Mouse (Mus musculus): Measurements from ENCODE around the gene Olfr523.
"Not testable (repeated sequence)": the region's sequence is repeated elsewhere in the genome, so short reads cannot be mapped to it uniquely, and the experiment has no call there.

Gene Olfr523

DNA sequence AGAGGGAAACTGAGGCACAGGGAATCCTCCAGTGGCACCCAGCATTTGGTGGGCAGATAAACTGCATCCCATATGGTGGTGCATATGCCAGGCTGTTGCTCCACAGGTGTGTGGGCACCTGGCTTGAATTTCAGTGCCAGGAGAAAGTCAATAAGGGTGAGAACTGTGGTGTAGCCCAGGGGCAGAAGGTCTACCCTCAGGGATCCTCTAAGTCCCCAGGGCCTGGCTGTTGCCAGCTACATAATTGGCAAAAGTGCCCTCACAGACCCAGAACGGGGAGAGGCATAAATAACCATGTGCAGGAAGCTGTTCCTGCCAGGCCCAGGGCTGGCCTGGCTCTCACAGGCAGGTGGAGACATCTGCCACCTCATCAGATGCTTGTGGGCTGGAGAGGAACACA is at the start of gene Olfr523:
Gene Olfr523 (plus strand): TSS at position 282 of the 400 bp plus-strand sequence.
- DNase-seq: no peak

DNA sequence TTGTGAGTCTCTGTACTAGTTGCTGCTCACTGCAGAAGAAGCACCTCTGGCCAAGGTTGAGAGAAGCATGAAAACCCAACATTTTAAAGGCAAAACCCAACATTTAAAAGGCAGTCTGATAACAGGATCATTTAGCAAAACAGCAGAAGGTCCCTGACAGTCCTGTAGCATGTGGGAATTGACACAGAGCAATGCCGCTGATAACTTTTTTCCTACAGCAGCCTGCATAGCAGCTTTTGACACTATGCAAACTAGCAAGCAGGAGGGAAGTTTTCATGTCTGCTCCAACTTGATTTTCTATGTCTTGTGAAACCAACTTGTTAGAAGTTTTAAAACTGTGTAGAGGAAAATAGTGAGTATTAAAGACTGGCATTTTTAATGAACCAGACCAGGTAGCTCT is 48.6 kb upstream of the Olfr523 start:
- DNase-seq: no peak

DNA sequence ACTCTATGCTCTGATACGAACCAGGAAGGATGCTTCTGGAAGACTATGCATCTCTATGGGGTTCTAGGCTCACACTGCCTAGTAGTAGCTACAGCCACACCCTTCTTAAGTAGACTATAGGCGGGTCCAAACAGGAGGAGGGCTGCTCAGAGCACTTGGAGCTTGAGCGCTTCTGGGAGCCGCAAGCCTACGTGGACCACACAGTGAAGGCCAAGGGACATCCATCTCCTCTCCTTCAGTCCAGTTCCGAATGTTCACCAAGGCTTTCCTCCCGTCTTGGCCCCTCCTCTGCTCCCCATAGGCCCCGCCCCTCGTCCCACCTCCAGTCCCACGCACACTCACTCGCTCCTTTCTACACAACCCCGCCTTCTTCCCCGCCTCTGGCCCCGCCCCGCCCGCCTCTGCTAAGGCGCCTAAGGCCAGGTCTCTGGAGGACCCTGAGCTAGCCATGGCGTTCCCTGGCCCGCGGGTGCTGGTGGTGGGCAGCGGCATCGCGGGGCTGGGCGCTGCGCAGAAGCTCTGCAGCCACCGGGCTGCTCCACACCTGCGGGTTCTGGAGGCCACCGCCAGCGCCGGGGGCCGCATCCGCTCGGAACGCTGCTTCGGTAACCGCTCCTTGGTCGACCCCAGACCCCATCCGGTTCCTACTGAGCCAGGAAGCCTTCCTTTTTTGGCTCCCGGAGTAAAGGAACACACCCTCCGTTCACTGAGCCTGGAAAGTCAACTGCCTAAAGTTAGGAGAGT is 47.6 kb upstream of the Olfr523 start:
- DNase-seq: peak; percentile 95 to 96

DNA sequence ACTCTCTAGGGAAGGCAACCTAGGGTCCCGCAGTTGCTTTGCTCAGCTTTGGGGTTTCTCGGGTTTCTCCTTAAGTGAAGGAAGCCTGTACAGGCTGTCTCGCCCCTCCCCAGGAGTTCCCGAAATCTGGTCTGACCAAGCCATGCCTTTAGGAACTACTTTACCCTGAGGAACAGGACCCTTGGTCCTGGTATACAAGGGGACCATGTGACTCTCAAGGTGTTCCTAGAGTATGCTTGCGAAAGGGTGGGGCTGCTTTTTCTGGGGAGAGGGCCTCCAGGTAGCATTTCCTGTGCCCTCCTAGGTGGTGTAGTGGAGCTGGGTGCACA is 47.0 kb upstream of the Olfr523 start:
- DNase-seq: no peak

DNA sequence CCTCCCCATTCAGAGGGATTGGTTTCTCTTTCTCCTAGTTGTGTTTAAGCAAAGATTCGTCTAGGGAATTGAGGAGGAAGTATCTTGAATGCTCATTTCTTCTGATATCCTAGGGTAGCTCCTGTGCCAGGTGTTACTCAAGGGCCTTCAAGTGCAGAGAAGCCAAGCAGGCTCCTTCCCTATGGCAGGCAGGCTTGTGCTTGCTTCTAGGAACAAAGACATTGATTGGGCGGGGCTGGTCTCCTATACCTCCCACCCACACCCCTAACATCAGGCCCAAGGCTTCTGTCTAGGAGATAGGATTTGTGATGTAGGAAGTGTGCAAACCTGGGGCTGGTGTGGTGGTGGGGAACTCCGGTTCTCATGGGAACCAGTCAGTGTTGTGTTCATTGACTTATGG is 46.1 kb upstream of the Olfr523 start:
- DNase-seq: no peak

DNA sequence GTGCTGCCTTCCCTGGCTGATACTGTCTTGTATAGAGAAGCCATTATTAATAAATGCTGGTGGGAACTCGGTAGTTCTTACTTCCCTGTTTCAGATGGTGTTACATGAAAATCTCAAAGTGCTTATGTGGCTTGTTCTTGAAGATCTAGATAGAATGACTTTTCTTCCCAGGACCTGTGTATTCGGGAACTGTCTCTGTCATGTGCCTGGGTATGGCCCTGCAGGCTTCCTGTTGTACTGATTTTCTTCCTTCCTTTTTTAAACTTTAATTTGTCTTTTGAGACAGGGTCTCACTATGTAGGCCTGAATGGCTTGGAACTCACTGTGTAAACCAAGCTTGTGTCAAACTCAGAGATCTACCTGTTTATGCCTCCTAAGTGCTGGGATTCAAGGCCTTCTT is 45.1 kb upstream of the Olfr523 start:
- no peak for DNase-seq

DNA sequence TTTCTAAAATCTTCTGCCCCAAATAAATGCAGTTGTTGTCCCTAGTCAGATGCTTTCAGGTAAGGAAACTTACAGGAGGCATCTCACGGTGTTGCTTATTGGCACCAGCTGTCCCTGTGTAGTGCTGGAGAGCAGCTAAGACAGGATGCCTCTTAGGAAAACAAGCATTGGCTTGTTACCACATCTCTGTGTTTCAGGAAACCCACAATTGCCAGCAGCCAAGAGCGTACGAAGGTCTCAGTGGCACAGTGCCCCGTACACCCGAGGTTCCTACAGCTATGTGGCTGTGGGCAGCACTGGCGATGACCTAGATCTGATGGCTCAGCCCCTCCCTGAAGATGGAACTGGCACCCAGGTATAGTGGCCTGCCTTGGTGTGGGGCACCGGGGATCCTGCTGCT is 40.8 kb upstream of the Olfr523 start:
- not testable (repeated sequence) for DNase-seq

DNA sequence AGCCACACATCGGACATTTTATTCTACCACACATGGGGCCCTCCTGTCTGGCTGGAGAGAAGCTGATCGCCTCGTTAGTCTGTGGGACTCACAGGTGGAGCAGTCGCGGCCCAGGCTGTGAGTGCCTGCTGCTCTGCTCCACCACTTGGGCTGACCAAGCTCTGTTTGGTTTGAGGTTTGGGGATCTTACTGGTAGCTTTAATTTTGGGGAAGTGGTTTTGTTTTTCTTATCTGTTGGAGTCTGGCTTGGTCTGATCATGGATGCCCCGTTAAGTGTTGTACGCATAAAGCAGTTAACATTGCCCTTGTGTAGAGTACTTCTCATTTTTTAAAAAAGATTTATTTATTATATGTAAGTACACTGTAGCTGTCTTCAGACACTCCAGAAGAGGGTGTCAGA is 39.0 kb upstream of the Olfr523 start:
- not testable (repeated sequence) for DNase-seq

DNA sequence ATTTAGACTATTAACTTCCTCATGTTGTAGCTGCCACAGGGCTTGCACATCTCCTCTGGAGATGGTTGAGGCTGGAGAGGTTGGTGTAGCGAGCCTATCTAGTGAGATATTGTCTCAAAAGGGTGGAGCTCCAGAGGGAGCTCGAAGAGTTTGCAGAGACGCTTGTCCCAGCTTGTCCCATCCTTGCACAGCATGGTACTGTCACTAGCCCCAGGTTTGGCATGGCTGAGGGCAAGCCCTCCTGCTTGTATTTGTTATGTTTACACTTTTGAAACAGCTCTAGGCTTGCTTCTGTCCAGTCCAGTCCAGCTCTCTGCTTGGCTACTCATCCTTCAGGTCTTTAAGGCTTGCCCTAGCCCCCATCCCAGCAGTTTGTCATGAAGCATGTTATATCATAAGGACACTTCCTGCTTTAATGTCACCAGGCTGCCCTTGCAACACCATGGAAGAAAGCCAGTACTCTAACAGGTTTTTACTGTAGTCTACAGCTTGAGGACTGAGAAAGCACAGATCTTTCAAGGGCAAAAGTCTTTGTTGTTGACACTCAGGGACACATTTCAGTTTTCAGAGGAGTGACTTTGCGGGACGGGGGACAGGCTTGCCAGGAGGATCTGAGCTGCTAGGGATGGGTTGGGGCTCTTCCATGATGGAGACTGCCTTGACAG is 37.8 kb upstream of the Olfr523 start:
- no peak for DNase-seq

DNA sequence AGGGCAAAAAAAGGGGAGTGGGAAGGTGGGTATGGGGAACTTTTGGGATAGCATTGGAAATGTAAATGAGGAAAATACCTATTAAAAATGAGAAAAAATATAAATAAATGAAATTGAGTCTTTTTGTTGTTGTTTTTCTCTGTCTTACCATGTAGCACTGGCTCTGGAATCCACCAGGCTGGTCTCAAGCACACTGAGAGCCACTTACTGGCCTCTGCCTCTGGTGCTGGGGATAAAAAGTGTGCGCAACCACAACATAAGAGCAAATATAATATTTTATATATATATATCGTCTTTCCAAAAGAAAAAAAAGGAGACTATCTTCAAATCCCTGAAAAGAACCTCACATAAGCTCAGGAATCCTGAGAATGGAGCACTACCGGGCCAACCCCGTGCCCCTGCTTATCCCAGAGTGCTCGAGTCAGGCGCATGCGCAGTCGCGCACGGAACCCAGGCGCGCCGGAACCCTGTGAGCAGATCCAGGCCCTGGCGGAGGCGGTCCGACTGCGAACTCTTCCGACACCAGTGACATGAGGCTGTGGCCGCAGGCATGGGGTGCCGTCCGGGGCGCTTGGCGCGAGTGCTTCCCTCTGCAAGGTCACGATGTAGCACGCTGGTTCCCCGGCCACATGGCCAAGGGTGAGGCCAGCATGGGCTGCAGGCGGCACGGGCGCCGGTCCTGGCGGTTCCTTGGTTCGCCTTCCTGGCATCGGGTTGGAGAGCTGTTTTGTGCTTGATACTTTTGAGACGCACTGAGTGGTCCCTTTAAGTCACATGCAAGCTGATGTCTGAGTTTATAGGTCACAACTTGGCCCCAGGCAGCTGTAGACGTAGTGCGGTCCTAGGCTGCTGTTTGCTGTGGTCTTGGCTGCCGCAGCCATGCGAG is 35.6 kb upstream of the Olfr523 start, which contains the start of gene Mtg1:
Gene Mtg1 (plus strand): TSS at position 430 of the 886 bp plus-strand sequence.
- DNase-seq: peak; percentile 95 to 97

DNA sequence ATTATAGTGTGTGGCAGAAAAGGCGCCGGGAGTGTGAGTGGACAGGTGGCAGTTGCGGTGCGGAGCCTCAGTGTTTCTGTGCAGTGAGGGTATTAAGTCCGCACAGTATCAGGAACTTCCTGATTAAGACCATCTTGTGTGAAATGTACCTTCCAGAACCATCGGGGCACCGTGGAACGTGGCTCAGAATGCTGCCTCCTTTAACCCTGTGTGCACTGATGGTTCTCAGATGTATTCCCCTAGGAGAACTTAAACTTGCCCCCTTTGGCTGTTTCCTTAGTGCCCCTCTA is 35.1 kb upstream of the Olfr523 start:
- DNase-seq: no peak

DNA sequence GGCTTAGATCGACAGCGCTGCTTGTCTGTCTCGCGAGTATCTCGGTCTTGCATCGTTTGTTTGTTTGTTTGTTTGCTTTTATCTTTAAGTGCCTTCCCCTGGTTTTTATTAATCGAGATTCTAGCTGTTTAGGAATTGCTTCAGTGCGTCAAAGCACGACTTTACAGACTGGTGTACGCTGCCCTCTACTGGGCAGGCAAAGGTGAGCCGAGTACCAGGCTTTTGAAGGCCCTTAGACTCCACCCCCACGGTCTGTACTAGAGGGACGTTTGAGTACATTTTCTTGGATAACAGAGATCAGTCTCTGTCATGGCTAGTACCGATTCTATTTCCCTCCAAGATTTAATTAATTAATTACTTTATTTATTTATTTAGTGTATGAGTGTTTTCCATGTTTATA is 31.7 kb upstream of the Olfr523 start:
- DNase-seq: peak; percentile 41 to 74

DNA sequence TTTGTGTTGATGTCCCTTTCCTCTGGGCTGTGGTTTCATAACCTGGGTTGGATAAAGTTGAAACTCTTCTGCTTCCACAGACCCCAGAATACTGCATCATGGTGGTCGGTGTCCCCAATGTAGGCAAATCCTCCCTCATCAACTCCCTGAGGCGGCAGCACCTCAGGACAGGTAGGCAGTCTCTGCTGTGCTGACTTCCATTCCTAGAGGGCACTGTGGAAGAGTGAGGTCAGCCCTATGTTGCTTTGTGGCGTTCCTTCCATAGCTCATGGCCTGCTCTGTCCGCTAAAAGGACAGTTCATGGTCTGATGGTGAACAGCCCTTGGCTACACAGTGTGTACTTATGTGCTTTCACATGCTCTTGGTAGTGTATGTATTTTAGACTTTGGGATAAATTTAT is 28.5 kb upstream of the Olfr523 start:
- DNase-seq: no peak

DNA sequence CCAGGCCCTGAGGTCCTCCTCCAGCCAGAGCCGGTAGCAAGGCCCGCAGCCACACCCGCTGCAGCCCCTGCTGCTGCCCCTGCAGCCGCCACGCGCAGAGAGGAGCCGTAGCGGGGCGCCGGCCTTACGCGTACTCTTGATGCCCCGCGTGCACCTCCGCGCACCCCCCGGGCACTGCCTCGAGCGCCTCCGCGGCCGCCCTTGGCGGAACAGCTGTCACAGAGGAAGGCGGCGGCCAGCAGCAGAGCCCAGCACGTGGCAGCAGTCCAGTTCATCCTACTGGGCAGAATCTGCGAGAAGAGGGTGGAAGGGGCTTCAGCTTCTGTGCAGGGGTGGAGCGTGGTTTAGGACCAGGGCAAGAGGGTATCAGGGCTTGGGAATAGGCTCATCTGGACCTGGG is 19.6 kb upstream of the Olfr523 start:
- DNase-seq: no peak

DNA sequence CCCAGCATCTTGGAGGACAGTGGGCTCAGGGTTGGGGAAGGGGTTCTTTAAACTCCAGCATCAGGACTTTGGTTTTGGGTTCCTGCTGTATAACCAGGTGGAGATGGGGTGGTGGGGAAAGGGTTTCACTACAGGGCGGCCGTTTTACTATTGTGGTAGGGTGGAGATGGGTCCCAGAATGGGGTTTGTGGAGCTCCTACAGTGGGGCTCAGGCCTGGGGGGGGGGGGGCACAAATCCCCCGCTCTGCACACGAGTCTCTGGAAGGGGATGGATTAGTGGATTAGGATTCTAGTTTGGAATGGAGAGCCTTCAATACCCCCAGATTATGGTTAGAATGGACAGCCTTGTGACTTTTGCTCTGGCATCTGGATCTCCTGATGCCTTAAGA is 19.2 kb upstream of the Olfr523 start:
- no peak for DNase-seq

DNA sequence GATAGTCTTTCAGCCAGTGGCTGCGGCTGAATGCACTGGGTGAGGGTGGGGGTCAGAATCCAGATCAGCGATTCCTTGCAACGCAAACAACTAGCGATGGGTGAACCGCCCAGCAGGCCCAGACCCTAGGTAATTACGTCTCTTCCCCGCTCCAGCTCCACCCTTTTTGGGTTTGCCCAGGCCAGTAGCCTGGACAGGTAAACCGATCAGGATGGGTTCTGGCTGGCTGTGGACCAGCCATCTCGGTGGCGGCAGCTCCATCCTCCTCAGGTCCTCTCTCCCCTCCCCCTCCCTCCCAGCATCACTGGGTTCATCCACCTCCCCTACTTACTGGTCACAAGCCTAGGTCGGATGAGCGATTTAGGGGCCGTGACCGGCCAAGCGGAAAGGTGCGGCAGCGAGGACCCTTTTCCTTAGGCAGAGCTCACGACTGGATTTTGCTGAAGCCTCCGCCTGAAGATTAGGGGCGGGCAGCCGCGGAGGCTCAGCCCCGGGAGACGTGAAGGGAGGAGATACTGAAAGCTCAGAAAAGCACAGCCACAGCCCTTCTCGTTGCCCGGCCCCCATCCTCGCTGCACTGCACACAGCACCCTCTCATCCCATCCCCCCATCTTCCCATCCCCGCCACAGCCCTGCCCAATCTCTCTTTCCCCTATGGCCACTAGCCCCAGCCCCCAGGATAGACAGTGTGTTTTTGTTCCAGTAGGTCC is 18.6 kb upstream of the Olfr523 start, which contains the start of gene Sprn:
Gene Sprn (minus strand): TSS at position 660 of the 710 bp plus-strand sequence.
- no peak for DNase-seq

DNA sequence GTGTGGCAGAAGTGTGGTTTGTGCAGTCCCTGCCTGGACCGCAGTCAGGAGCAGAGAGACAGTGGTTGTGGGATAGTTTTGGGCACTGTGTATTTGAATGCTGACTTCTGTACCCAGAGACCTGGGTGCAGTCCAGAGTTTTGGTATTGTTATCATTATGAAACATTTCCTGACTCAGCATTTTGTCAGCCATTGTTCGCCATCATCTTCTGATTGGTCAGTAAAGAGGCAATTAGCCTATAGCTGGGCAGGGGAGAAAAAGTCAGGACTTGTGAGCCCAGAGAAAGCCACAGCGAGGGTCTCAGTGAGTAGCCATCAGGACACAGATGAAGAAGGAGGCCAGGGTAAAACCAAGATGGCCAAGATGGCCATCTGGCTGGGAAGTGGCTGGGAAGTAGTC is 12.7 kb upstream of the Olfr523 start:
- no peak for DNase-seq

DNA sequence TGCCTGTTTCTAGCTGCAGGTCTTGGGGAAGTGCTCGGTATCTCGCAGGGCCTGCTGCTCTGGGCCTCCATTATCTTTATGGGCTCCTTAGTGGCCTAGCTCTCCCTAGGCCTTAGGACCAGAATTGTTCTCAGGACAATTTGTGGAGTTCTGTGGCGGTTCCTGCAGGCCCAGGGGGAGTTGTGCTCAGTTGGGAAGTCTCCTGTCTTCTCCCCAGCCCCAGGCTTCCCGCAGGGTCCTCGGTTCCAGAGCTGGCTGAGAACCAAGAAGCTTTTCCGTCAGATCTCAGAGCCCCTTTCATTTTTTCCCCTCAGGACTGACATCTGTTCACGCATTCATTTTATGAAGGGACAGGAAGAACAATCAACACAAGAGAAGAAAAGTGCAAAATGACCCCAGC is 8.4 kb upstream of the Olfr523 start, which contains the start of gene Olfr522:
Gene Olfr522 (minus strand): TSS at position 101 of the 400 bp plus-strand sequence.
- DNase-seq: no peak

DNA sequence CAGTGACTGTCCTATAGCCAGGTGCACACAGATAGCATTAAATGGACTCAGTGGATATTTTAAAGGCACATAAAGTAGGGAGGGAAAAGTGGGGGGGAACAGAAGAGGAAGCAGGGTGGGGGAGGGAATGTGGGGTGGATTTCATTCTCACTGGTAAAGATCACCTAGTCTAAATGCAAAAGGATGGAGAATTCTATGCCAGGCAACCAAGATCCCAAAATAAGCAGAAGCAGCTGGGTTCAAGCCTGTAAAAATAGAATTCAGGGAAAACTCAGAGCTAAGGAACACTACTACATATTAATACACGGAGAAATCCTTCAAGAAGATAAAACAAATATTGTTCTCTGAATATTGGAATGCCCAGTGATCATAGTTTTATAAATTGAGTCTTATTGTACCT is 5.1 kb upstream of the Olfr523 start:
- no peak for DNase-seq

DNA sequence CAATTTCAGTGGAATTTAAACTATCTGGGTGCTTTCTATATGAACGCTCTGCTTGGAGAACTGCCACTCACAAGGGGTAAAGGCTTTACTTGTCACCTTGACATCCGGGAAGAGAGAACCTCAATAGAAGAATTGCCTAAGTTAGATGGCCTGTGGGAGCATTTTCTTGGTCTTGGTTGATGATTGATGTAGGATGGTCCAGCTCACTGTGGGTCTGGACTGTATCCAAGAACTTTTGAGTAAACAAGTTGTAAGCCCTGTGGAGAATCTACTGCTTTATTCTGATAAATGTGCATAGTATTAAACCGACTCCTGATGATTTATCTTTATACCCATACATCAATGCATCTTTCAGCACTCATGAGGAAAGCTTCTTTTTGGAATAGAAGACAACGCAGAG is 3.6 kb upstream of the Olfr523 start:
- peak in 1 of 2 experiments; percentile 31 for DNase-seq

DNA sequence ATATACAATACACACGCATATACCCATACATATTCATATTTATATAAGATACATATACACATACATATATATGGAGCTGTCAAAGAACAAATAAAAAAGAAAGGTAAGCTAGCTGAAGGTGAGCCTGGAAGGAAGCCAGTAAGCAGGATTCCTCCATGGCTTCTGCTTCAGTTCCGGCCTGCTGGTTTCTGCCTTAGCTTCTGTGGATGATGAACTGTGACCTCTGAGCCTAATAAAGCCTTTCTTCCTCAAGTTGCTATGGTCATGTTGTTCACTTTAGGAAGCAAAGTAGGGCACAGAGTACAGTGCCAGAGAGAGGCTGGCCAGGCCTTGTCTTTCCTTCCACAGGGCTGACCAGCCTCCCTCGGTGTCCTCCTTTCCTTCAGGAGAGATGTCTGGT is 2.2 kb upstream of the Olfr523 start:
- DNase-seq: peak; percentile 34 to 54

DNA sequence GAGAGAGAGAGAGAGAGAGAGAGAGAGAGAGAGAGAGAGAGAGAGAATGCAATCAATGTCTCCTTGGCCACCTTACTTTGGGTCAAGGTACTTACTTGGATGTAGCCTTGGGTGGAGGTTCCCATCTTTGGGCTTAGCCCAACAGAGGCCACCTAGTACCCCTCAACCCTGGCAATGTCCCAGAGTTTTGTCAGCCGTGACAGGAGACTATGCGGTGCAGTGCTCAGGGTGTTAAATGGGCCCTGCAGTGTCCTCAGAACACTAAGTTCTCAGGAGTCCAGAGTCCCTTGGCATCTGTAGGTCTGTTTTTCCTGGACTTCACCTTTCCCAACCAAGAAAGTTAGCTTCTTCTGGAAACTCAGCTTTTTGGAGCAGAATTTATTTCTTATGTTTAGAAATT is 6.2 kb downstream of the Olfr523 start:
- peak; percentile 78 to 87 for DNase-seq

DNA sequence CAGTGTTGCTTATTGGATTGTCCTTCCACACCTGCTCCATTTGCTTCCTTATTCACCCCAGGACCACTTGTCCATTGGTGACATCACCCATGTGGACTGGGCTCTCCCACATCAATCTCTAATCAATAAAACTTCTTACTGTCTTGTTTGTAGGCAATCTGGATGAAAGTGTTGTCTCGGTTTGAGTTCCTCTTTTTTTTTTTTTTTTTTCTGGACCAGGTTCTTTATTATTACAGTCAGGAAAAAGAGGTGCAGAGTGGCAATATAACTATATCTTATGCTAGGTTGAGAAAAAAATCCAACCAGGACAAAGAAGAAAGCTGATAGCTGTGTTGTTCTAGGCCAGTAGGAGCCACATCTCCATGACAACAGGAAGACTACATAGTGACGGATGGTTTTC is 7.7 kb downstream of the Olfr523 start:
- DNase-seq: no peak

Data from kidney, adult 8-10 months (tissue).